Mouse (Mus musculus) lung, postnatal 25 days (tissue): Measurements from ENCODE around the gene Vmn2r-ps159.
"Not testable (repeated sequence)": the region's sequence is repeated elsewhere in the genome, so short reads cannot be mapped to it uniquely, and the experiment has no call there.

Experiments used
- DNase-seq: peaks from one replicate; pipeline ENCODE4 v3.0.0; 2022; ENCODE audit warnings: low spot score

Vmn2r-ps159 gene

DNA sequence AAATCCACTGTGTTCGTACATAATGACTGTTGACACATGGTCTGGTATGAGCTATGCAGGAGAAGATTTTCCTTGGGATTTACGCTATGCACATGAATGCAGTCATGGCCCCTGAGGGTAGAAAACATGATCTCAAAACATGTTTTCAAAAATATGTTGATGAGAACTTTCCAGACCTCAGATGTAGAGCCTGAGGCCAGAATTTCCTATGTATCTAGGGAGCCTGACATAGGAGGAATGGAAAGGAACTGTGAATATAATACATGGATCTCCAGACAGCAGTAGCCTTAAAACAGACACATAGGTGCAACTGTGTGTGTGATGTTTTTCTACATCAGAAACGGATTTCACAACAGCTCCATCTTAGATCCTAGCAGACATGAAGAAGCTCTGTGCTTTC lies at the start of gene Vmn2r-ps159:
Gene Vmn2r-ps159, plus strand, starts transcription at position 301 of the 400 bp plus-strand sequence.
- DNase-seq: not testable (repeated sequence)

DNA sequence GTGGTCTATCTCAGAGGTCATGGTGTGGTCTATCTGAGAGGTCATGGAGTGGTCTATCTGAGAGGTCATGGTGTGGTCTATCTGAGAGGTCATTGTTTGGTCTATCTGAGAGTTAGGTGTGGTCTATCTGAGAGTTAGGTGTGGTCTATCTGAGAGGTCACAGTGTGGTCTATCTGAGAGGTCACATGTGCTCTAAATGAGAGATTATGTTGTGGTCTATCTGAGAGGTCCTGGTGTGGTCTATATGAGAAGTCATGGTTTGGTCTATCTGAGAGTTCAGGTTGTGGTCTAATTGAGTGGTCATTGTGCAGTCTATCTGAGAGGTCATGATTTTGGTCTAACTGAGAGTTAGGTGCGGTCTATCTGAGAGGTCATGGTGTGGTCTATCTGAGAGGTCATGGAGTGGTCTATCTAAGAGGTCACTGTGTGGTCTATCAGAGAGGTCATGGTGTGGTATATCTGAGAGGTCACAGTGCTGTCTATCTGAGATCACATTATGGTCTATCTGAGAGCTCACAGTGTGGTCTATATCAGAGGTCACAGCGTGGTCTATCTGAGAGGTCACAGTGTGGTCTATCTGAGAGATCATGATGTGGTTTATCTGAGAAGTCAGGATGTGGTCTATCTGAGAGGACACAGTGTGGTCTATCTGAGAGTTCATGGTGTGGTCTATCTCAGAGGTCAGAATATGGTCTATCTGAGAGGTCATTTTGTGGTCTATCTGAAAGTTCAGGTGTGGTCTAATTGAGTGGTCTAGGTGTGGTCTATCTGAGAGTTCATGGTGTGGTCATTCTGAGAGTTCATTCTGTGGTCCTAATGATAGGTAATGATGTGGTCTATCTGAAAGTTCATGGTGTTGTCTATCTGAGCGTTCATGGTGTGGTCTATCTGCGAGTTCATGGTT lies 10.9 kb downstream of the Vmn2r-ps159 start:
- not testable (repeated sequence) for DNase-seq

DNA sequence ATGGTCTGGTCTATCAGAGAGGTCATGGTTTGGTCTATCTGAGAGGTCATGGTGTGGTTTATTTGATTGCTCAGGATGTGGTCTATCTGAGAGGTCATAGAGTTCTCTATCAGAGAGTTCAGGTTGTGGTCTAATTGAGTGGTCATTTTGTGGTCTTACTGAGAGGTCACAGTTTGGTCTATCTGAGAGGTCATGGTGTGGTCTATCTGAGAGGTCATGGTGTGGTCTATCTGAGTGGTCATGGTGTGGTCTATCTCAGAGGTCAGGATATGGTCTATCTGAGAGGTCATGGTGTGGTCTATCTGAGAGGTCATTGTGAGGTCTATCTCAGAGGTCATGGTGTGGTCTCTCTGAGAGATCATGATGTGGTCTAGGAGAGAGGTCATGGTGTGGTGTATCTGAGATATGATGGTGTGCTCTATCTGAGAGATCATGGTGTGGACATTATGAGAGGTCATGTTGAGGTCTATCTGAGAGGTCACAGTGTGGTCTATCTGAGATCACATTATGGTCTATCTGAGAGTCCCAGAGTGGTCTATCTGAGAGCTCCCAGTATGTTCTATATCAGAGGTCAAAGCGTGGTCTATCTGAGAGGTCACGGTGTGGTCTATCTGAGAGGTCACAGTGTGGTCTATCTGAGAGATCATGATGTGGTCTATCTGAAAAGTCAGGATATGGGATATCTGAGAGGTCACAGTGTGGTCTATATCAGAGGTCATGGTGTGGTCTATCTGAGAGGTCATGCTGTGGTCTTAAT lies 11.8 kb downstream of the Vmn2r-ps159 start:
- no peak for DNase-seq

DNA sequence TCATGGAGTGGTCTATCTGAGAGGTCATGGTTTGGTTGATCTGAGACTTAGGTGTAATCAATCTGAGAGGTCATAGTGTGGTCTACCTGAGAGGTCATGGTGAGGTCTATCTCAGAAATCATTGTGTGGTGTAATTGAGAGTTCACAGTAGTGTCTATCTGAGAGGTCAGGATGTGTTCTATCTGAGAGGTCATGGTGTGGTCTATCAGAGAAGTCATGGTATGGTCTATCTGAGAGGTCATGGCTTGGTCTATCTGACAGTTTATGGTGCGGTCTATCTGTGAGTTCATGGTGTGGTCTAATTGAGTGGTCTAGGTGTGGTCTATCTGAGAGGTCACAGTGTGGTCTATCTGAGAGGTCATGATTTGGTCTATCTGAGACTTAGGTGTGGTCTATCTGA lies 12.4 kb downstream of the Vmn2r-ps159 start:
- no peak for DNase-seq

GRCm38 (mm10) chr4:156356756-156357437 lies 26.0 kb downstream of the Vmn2r-ps159 start:
- not testable (repeated sequence) for DNase-seq
